Mouse (Mus musculus) spleen, adult 2 months (tissue): Measurements from ENCODE around the gene Vmn2r46. TPM values are rescaled to one million over a fixed set of nuclear protein-coding genes. Genes with fewer than 3 reads are reported as not detected.
"Not testable (repeated sequence)": the region's sequence is repeated elsewhere in the genome, so short reads cannot be mapped to it uniquely, and the experiment has no call there.

Experiments
- DNase-seq, 2 experiments: peaks; one replicate each; pipeline versions ENCODE4 v3.0.0 to v3.0.0-alpha.2; 2012 to 2021; ENCODE audit warnings: low spot score in 2 of 2, low read depth in 1 of 2
- H3K27ac ChIP-seq: fragments of 200-500 bp; 2 replicates; pipeline ENCODE4 v1.5.1; 2012; ENCODE audit warnings: low read length, inconsistent platforms; ENCODE audit not compliant: insufficient read depth
- H3K27me3 ChIP-seq: fragments of 200-500 bp; 2 replicates; pipeline ENCODE4 v1.6.1; 2012; ENCODE audit warnings: mild to moderate bottlenecking, moderate library complexity, low read length, inconsistent platforms; ENCODE audit not compliant: control insufficient read depth, insufficient read depth
- H3K36me3 ChIP-seq: fragments of 200-500 bp; 2 replicates; pipeline ENCODE4 v1.6.1; 2012; ENCODE audit warnings: mild to moderate bottlenecking, low read length, inconsistent platforms; ENCODE audit not compliant: control insufficient read depth, insufficient read depth
- H3K4me1 ChIP-seq: fragments of 200-500 bp; 2 replicates; pipeline ENCODE4 v1.6.1; 2011; ENCODE audit warnings: inconsistent platforms; ENCODE audit not compliant: control insufficient read depth, insufficient read depth, insufficient read length
- H3K4me3 ChIP-seq: fragments of 200-500 bp; 2 replicates; pipeline ENCODE4 v1.5.1; 2011; ENCODE audit warnings: mild to moderate bottlenecking, inconsistent platforms; ENCODE audit not compliant: insufficient read depth, insufficient read length; ENCODE audit errors: extremely low read depth
- WGBS: fragments of 180-500 bp; shearing (Covaris S2); methylation state at CpG from one replicate; pipeline ENCODE4 v1.1.7; 2018; 5-methylcytosine and 5-hydroxymethylcytosine counted together
- polyA plus RNA-seq: library from polyadenylated mRNA; depleted of rRNA; stranded (reverse); fragments of >200 nt; gene quantifications from 2 replicates; pipeline ENCODE4 v1.2.3, GENCODE M21; 2012; rRNA removed

Vmn2r46 gene
- not detected in 2 replicates for polyA plus RNA-seq

GRCm38 (mm10) chr7:9770471-9770870 lies at the start of gene Vmn2r46:
Gene Vmn2r46 (minus strand): TSS chr7:9770571.
- not testable (repeated sequence) for H3K27me3 ChIP-seq, DNase-seq, H3K27ac ChIP-seq, H3K4me1 ChIP-seq, H3K36me3 ChIP-seq, H3K4me3 ChIP-seq
- WGBS, result no CpG with 5 or more reads among the region's 1 CpGs

Other genes starting within 250 kb of the Vmn2r46 start
- not detected in 2 replicates for gene Vmn2r47, start 70.8 kb upstream of the Vmn2r46 start, polyA plus RNA-seq
- not detected in 2 replicates for gene Vmn2r48, start 183.0 kb upstream of the Vmn2r46 start, polyA plus RNA-seq
- gene Vmn2r49, start 221.7 kb upstream of the Vmn2r46 start, polyA plus RNA-seq, result not detected in 2 replicates